Mouse (Mus musculus) CD8-positive naive resting alpha-beta T cell, adult 2 months (primary cell): ENCODE measurements at regions not wholly inside any gene's neighbourhood (a gene's known extent, or its start where the extent isn't known, plus 50 kb on each side); places are given as distances from the start of the nearest gene placed in this dataset.

Experiments
- DNase-seq, 2 experiments: peaks; one replicate each; pipeline ENCODE4 v3.0.0; 2022; ENCODE audit warnings: low read depth in 2 of 2, low spot score in 2 of 2

DNA sequence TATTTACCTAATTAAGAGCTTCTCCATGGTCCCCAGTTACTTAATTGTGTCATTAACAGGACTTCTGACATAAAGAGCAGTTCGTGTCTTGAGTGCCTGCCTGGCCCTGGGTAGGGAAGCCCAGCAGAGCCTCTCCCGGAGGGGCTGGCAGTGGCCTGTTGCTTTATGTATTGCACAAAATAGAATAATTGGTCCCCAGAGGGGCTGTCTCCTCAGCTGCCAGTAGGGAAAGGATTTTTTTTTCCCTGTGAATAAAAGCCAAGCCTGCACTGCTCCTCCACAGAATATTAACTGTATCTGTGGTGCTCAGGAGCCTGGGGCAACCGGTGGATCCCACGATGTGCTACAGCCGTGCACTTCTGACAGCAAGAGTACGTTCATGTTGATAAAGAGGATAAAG lies 159.8 kb upstream of the Runx1 start:
- DNase-seq: no peak

DNA sequence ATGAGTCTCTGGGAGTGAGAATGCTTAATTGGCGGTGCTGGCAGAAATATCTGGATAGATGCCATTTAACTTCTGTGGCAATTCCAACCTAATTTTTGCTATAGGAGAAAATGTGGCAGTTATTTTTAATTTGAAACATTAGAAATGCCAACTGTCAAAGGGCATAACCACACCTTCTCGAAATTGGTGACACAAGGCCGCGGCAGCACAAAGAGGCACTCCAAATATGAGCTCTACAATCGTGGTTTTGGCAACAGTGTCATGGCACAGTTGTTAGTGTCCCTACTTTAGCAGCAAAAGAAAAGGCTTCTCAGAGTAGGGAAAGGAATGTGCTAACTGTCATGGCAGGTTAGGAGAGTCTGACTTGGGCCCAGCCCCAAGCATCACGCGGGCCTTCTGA lies 157.0 kb upstream of the Runx1 start:
- DNase-seq: no peak

- peak; percentile 2 to 14 for DNase-seq
Measured at GRCm38 (mm10) chr16:92979620-92980330, 153.8 kb upstream of the Runx1 start.

DNA sequence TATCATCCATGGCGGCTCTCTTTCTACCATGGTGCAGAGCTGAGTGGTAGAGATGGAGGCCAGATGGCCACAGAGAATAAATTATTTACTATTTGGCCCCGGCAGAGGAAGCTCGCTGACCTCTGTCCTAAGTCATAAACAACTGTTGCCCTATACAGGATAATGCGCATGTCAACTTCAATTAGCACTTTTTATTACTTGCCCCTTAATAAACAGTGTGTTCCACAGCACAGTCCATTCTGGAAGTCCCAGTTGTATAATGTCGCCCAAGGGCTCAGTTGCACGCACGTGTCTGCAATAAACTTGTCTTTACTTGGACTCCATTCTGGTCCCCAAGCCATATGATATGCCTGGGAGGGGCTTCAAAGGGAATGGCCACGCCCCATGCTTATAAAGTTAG lies 150.1 kb upstream of the Runx1 start:
- DNase-seq: no peak

DNA sequence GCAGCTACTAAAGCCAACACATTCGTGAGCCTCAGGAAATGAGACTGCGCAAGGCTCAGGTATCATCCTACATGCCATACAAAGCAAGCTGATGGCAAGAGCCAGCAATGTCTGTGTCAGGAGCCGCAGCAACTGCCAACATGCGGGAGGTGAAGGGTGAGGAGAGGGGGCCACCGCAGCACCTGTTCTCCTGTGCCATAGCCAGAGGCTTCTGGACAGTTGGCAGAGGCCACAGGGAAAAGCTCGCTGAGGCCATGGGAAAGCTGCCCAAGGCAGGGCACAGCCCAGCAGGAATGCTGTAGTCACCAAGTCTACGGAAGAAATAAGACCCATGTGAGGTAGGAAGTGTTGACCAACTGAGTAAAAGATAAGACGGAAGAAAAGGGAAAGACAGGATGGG lies 149.1 kb upstream of the Runx1 start:
- no peak for DNase-seq

GRCm38 (mm10) chr16:92972681-92973080 lies 146.7 kb upstream of the Runx1 start:
- DNase-seq: no peak

DNA sequence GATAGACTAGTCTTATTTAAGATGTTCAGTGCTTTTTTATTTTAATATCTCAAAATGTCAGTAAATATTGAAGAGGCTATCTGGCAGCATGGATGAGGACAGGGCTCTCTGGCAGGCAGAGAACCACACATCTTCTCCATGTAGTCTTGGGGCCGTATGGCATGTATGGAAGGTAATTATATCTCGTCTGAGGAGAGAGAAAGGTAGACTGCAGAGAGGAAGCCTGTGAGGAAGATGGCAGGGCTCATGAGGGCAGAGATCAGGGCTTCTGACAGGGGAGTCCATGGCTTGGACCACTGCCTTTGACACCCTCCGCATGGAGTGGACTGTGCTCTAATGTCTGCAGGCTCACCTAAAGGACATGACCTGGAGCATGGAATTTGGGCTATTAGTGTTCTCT lies 146.0 kb upstream of the Runx1 start:
- no peak for DNase-seq

GRCm38 (mm10) chr16:92970587-92970986 lies 144.6 kb upstream of the Runx1 start:
- no peak for DNase-seq

DNA sequence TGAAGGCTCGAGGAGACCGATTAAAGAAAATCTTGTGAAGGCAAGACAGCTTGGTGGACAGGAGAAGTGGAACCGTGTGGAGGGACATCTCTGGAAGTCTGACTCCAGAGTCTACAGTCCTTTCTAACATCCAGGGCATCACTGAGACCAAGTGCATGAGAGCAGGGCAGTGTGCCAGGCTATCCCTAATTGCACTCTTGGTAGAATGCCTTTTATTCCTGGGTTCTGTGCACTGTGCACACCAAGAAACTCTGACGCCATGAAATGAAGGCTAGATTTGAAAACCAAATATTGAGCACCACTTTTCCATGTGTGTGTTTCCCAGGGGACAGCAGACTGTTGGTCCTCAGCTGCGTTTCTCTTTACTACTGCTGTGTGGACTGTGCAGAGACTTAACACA lies 143.1 kb upstream of the Runx1 start:
- no peak for DNase-seq

DNA sequence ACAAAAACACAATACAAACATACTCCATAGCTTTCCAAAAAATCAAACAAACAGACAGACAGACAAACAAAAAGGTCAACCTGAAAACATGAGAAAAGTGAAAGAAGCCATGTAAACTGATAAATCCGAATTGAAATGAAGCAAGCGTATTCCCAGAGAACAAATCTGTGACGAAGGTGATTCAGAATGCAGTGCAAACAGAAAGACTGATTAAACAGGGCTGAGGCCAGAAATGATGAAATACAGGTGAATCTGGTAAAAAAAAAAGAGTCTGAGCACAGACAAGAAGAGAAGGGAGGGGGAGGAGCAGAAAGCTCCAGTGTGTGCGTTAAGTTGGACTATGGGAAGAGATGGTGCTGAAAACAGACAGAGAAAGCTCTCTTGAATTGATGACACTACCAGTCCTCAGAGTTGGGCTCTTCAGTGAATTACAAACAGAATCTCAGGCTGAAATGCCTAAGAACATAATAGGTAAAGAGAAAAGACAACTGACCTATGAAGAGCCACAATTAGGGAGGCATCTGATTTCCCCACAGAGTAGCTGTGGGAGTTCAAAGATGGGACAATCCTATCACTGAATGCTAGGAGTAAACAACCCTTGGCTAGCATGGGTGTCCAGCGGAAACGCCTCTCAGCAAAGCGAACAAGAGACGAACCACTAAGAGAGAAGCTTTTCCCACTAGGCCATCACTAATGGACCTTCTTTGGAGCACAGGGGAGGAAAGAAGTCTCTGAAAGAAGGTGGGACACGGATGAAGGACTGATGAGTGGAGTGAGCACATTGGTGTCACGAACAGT lies 140.3 kb upstream of the Runx1 start:
- no peak for DNase-seq

DNA sequence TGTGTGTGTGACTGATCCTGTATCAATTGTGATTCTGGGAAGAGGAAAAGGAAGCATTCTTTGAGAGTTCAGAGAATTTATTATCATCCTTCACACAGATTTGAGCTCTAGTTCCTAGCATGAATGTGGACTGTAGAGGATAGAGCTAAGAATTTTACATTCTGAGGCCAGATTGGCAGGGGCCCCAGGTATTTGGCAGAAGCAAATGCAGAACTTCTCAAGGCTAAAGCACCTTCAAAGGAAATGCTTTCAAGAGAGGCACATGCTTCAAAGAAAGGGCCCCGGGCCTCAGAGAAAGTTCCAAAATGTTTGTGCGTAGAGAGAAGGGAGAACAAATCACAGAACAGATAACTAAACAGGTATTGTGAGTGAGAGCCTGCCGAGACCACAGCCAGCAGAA lies 139.7 kb upstream of the Runx1 start:
- no peak for DNase-seq

DNA sequence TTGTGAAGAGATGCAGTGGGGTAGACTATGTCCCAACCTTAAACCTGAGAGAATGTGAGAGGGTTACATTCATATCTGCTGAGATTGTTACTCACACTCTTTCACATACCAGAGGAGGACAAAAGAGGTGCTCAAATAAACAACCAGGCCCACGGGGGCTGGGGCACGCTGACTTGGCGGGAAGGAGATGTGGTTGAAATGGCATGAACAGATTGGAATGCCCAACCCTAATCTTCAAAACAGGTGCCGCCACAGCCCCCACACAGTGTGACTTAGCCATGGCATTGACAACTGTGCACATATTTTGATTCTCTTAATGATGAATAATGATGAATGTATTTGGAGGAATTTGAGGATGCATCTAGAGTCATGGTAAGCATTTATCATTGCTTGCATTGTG lies 137.6 kb upstream of the Runx1 start:
- DNase-seq: no peak

DNA sequence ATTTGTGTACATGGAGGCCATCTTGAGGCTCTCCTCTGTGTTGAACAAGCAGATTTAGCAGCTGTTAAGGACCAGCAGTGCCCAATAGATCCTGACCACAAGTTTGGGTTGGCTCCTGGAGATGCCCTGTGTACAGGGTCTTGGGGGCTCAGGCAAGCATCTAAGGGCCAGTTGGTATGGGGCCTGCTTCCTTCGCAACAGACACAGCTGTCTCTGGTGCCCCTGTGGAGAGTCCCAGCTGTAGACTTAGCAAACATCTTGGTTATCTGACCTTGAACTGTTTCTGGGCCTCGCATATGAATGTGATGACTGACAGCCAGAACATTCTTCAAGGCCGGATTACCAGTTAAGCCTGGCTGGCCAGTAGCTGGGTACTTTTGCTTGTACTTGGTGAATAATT lies 135.4 kb upstream of the Runx1 start:
- no peak for DNase-seq

- DNase-seq: no peak
Measured at GRCm38 (mm10) chr16:92960740-92961139, 134.8 kb upstream of the Runx1 start.

DNA sequence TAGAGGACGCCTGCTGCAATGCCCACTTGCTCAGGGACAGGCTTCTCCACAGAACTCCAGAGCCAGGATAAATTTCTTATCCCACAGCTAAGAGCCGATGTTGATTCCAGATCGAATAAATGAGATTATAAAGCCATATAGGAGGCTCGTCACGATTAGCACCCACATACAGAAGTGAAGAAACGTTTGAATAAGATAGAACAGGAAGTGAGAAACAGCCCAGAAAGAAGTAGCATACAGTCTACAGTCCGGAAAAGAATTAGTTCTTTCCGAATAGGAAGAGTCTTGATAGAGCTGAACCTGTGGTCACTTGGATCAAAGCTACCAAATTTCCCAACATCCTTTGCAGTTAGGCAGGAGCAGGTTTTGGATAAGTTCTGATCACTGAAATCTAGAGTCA lies 133.0 kb upstream of the Runx1 start:
- no peak for DNase-seq

- no peak for DNase-seq
Measured at GRCm38 (mm10) chr16:92958146-92958545, 132.2 kb upstream of the Runx1 start.

DNA sequence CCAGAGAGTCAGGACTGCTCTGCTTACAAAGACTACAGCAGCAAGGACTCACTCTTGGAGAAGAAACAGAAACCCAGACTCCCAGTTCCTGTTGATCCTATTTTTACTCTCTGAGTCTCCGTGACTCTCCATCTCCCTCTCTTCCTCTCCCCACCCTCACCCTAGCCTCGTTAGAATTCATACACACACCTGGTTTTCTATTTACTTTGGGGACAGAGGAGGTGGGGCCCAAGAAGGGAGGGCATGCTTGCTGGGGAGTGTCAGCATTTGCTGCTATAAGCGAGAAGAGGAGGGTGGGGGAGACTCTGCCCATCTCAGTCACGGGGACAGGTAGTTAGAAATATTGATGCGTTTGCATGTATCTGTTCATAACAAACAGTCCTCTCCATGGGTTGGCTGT lies 129.6 kb upstream of the Runx1 start:
- no peak for DNase-seq

GRCm38 (mm10) chr16:92955087-92955486 lies 129.1 kb upstream of the Runx1 start:
- DNase-seq: no peak

- DNase-seq: no peak
Measured at GRCm38 (mm10) chr16:92953936-92954654, 128.1 kb upstream of the Runx1 start.

GRCm38 (mm10) chr16:92952336-92953097 lies 126.6 kb upstream of the Runx1 start:
- no peak for DNase-seq

DNA sequence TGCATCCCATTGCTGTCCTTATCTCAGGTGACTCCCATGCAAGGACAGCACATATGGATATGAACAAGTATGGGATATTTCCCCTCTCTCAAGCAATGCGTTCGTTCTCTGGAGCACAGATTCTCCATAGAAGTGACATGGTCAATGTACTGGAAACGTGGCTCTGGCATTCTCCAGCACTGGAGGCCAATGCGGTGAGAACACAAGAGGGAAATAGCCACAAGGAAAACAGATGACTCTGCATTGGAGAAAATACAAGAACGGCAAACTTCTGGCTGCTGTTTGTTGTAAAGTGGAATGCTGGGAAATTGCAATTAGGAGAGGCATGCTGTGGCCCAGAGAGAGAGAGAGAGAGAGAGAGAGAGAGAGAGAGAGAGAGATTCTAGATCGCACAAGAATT lies 125.6 kb upstream of the Runx1 start:
- no peak for DNase-seq
